Mouse (Mus musculus) 3134 (cell line): Measurements from ENCODE around the gene Tex30.
"Not testable (repeated sequence)": the region's sequence is repeated elsewhere in the genome, so short reads cannot be mapped to it uniquely, and the experiment has no call there.

Experiments
- DNase-seq: peaks from one replicate; pipeline ENCODE4 v3.0.0-alpha.2; 2011; ENCODE audit warnings: low spot score; ENCODE audit not compliant: insufficient read length; ENCODE audit errors: extremely low read depth

The Tex30 gene

DNA sequence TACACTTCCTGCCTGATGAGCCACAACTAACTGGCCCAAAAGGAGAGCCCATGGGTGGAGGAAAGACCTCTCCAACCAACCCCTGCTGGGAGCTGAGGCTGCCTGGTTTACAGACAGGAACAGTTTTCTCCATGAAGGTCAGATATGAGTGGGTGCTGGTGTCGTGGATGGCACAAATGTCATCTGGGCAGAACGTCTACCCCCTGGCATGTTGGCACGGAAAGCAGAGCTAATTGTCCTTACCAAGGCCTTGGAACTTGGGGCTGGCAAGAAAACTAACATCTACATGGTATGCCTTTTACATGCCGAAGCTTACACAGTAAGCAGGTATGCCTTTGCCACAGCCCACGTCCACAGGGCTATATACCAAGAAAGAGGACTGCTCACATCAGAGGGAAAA is 56.6 kb downstream of the Tex30 start:
- DNase-seq = not testable (repeated sequence)

DNA sequence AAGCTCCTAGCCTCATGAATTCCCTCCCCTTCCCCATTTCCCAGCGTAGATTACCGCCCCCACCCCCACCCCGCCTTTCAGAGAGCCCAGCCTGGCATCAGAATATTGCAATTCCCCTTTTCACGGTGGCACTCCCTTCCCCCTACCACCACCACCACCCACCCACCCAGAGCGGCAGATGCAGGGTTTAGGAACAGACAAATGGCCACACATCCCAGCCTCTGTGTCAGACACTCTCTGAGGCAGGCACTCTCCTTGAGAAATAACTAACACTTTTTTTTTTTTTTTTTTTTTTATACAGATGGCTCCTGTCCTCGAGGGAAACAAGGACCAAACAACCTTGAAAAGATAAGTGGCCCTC is 59.7 kb downstream of the Tex30 start:
- DNase-seq = no peak

DNA sequence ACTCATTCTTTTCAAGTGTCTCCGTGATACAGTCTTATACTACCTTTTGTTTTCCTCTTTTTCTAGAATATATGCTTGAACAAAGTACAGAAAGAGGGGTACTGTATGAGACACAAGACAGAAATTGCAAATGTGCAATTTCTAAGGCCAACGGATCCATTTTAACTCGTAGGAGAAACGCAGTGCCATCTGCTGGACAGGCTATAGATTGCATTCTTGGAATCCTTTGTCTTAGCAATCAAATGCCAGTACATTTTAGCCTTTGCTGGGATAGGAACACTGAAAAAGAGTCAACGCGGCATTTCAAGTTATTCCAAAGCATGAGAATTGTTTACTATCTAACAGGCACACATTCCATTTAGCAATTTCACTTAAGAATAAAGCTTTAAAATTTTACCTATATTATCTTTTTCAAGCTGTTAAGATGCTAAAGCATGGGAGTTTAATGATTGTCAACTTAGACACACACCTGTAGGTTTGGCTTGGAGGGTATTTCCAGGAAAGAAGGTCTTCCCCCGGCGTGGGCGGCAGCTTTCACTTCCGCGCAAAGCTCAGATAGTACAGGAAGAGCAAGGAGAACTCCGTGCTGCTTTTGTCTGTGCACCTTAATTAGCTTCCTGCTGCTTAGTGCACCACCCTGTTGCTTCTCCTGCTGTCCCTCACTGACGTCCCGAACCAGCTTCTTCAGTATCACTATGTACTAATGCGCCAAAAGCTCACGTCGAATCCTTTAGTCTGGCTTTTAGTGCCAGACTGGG is 60.3 kb downstream of the Tex30 start:
- no peak for DNase-seq
